Mouse (Mus musculus) bone marrow macrophage, adult 2 months (primary cell): ENCODE results near the gene Prps2.

ENCODE experiments used
- CTCF ChIP-seq: IDR thresholded peaks from 2 replicates; pipeline ENCODE4 v1.5.1; 2012; ENCODE audit warnings: low read depth, mild to moderate bottlenecking, low read length, moderate library complexity
- POLR2A ChIP-seq: IDR thresholded peaks from 2 replicates; pipeline ENCODE4 v1.6.1; 2012; ENCODE audit warnings: mild to moderate bottlenecking, low read depth, low read length, borderline replicate concordance

GRCm38 (mm10) chrX:167353617-167354016 is 28.9 kb downstream of the Prps2 start:
- TF ChIP-seq CTCF, result no peak
- no peak for TF ChIP-seq POLR2A
